Mouse (Mus musculus): ENCODE data around the gene Bcl2l1.

DNA sequence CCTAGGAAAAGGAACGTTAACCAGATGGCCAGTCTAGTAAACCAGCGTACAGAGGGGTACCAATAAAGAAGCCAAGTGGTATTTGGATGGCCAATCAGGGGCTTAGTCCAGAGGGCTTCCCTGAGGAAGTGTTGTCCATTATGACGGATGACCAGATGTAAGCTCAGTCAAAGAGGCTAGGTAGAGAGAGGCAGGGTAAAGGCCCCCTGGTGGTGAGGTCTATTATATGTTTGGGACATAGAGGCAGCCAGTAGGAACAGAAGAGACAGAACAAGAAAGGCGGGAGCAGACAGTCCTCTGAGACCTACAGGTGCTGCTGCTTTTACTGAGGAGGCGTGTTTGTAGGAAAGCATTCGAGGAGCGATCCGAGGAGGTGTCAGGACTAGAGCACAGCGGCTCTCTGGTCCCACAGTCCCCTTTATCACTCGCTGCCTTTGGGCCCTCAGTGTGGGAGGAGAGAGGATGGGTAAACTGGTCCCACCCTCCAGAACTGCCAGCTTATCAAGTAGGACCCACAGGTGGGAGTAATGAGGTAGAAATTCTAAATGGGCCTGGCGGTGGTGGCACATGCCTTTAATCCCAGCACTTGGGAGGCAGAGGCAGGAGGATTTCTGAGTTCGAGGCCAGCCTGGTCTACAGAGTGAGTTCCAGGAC lies 63.8 kb downstream of the Bcl2l1 start:
- TF ChIP-seq CTCF (IDR thresholded peaks at IDR 0.05; ENCODE audit: extremely low read depth, insufficient read depth, insufficient read length, insufficient replicate concordance) (peak; percentile 7; the same call in 1 of the 2 replicates), POLR2A (IDR thresholded peaks at IDR 0.05; ENCODE audit: low read depth, low read length) (no peak)
